Mouse (Mus musculus): ENCODE data around the gene Clstn1.

Clstn1 gene

GRCm38 (mm10) chr4:149586044-149586782, at the start of gene Clstn1:
Gene Clstn1 (plus strand): TSS chr4:149586468.
- DNase-seq = peak; percentile 83

GRCm38 (mm10) chr4:149539441-149539840, 46.8 kb upstream of the Clstn1 start:
- DNase-seq = no peak

- DNase-seq = no peak
These were observed 44.3 kb upstream of the Clstn1 start for GRCm38 (mm10) chr4:149541935-149542334.

- no peak for DNase-seq
These were observed 43.8 kb upstream of the Clstn1 start for GRCm38 (mm10) chr4:149542431-149542830.

GRCm38 (mm10) chr4:149542927-149543553, 43.2 kb upstream of the Clstn1 start:
- peak; percentile 89 for DNase-seq

GRCm38 (mm10) chr4:149544892-149545291, 41.4 kb upstream of the Clstn1 start:
- DNase-seq = no peak

- DNase-seq = no peak
These were observed 39.3 kb upstream of the Clstn1 start for GRCm38 (mm10) chr4:149546797-149547444.

GRCm38 (mm10) chr4:149547523-149547922, 38.7 kb upstream of the Clstn1 start:
- no peak for DNase-seq

GRCm38 (mm10) chr4:149549221-149549925, 36.9 kb upstream of the Clstn1 start:
- DNase-seq = peak; percentile 67

GRCm38 (mm10) chr4:149550866-149551265, 35.4 kb upstream of the Clstn1 start:
- DNase-seq = no peak

GRCm38 (mm10) chr4:149551696-149552095, 34.6 kb upstream of the Clstn1 start:
- DNase-seq = no peak

GRCm38 (mm10) chr4:149553834-149554233, 32.4 kb upstream of the Clstn1 start:
- DNase-seq = no peak

- DNase-seq = no peak
These were observed 30.2 kb upstream of the Clstn1 start for GRCm38 (mm10) chr4:149556111-149556510.

GRCm38 (mm10) chr4:149557905-149558304, 28.4 kb upstream of the Clstn1 start:
- DNase-seq = no peak

GRCm38 (mm10) chr4:149558389-149558788, 27.9 kb upstream of the Clstn1 start:
- DNase-seq = no peak

GRCm38 (mm10) chr4:149561392-149561791, 24.9 kb upstream of the Clstn1 start:
- no peak for DNase-seq

GRCm38 (mm10) chr4:149561986-149562904, 24.0 kb upstream of the Clstn1 start:
- peak; percentile 57 for DNase-seq

- DNase-seq = peak; percentile 47
These were observed 23.3 kb upstream of the Clstn1 start for GRCm38 (mm10) chr4:149562905-149563347.

- DNase-seq = no peak
These were observed 22.3 kb upstream of the Clstn1 start for GRCm38 (mm10) chr4:149563941-149564361.

- DNase-seq = peak; percentile 76
These were observed 21.5 kb upstream of the Clstn1 start for GRCm38 (mm10) chr4:149564452-149565407.
